Mouse (Mus musculus) intestine, postnatal 0 days (tissue): ENCODE measurements at regions not wholly inside any gene's neighbourhood (a gene's known extent, or its start where the extent isn't known, plus 50 kb on each side); places are given as distances from the start of the nearest gene placed in this dataset.

Experiments used
- ATAC-seq: fragments of 200-750 bp; cut with Nextera tagmentation; 2 replicates; pipeline ENCODE4 v1.8.0; 2017; ENCODE audit warnings: mild to moderate bottlenecking, moderate TSS enrichment, moderate library complexity
- H3K27ac ChIP-seq: fragments of 300-500 bp; sonication (generic); 2 replicates; pipeline ENCODE4 v1.5.1; 2014; ENCODE audit warnings: mild to moderate bottlenecking, low read depth, low read length, moderate library complexity
- H3K27me3 ChIP-seq: fragments of 300-500 bp; sonication (generic); replicated peaks from 2 replicates; pipeline ENCODE4 v1.6.1; 2014; ENCODE audit warnings: low read length, mixed read lengths; ENCODE audit not compliant: control insufficient read depth, insufficient read depth
- H3K36me3 ChIP-seq: fragments of 300-500 bp; sonication (generic); 2 replicates; pipeline ENCODE4 v1.6.1; 2014; ENCODE audit warnings: mild to moderate bottlenecking, moderate library complexity; ENCODE audit not compliant: control insufficient read depth, insufficient read depth
- H3K4me1 ChIP-seq: fragments of 300-500 bp; sonication (generic); replicated peaks from 2 replicates; pipeline ENCODE4 v1.6.1; 2014; ENCODE audit warnings: antibody characterized with exemption, low read length, mixed read lengths; ENCODE audit not compliant: control insufficient read depth, insufficient read depth
- H3K4me2 ChIP-seq: fragments of 300-500 bp; sonication (generic); replicated peaks from 2 replicates; pipeline ENCODE4 v1.6.1; 2014; ENCODE audit warnings: low read depth, mild to moderate bottlenecking, moderate library complexity
- H3K4me3 ChIP-seq: fragments of 300-500 bp; sonication (generic); 2 replicates; pipeline ENCODE4 v1.5.1; 2014; ENCODE audit warnings: low read depth, low read length
- H3K9ac ChIP-seq: fragments of 300-500 bp; sonication (generic); 2 replicates; pipeline ENCODE4 v1.6.1; 2014; ENCODE audit warnings: mild to moderate bottlenecking, low read depth, low read length
- H3K9me3 ChIP-seq: fragments of 300-500 bp; sonication (generic); 2 replicates; pipeline ENCODE4 v1.6.1; 2016; ENCODE audit warnings: mixed run types; ENCODE audit not compliant: control insufficient read depth
- CTCF ChIP-seq: sonication (generic); IDR thresholded peaks from 2 replicates; pipeline ENCODE4 v1.5.1; 2016; ENCODE audit warnings: low read depth, mild to moderate bottlenecking, control low read depth, antibody characterized with exemption, moderate library complexity
- WGBS: fragments of 180-500 bp; shearing (Covaris S2); extraction: QIAGEN DNeasy Blood & Tissue Kit; methylation state at CpG from one replicate; pipeline ENCODE4 v1.1.7; 2014; 5-methylcytosine and 5-hydroxymethylcytosine counted together

- 34% methylated on average over 9 of the region's 9 CpGs for WGBS
- no peaks in the 10 kb centered on the region for H3K27me3 ChIP-seq
- ATAC-seq, result peak; percentile 99
- peak overlapping the region; percentile 15; the same call in 1 of the 2 replicates for H3K4me3 ChIP-seq
- TF ChIP-seq CTCF, result peak; percentile 88
- no peak overlapping the region for H3K27ac ChIP-seq
- peak overlapping the region; percentile 48 for H3K4me2 ChIP-seq
- no peaks in the 10 kb centered on the region for H3K4me1 ChIP-seq
- H3K9ac ChIP-seq, result no peak overlapping the region
- H3K9me3 ChIP-seq, result no peaks in the 10 kb centered on the region
- no peaks in the 10 kb centered on the region for H3K36me3 ChIP-seq
These were observed 118.6 kb upstream of the L3mbtl3 start for GRCm38 (mm10) chr10:26494380-26494781.

- no peak overlapping the region for H3K4me2 ChIP-seq
- H3K27ac ChIP-seq, result no peak overlapping the region
- H3K4me1 ChIP-seq, result no peaks in the 10 kb centered on the region
- H3K9ac ChIP-seq, result no peak overlapping the region
- WGBS, result 84% methylated on average over 12 of the region's 12 CpGs
- H3K4me3 ChIP-seq, result no peak overlapping the region
- H3K36me3 ChIP-seq, result no peaks in the 10 kb centered on the region
- no peaks in the 10 kb centered on the region for H3K27me3 ChIP-seq
- TF ChIP-seq CTCF, result no peak
- H3K9me3 ChIP-seq, result no peaks in the 10 kb centered on the region
- no peak for ATAC-seq
These were observed 124.6 kb upstream of the L3mbtl3 start for GRCm38 (mm10) chr10:26500265-26500935.

- Histone ChIP-seq H3K9ac (no peak overlapping the region), H3K27me3 (no peaks in the 10 kb centered on the region), H3K9me3 (no peaks in the 10 kb centered on the region), H3K36me3 (no peaks in the 10 kb centered on the region), H3K27ac (no peak overlapping the region), H3K4me1 (no peaks in the 10 kb centered on the region), H3K4me3 (no peak overlapping the region), H3K4me2 (no peak overlapping the region)
- TF ChIP-seq CTCF, result no peak
- ATAC-seq, result no peak
- 79% methylated on average over 6 of the region's 6 CpGs for WGBS
These were observed 145.1 kb upstream of the L3mbtl3 start for GRCm38 (mm10) chr10:26520879-26521278.

DNA sequence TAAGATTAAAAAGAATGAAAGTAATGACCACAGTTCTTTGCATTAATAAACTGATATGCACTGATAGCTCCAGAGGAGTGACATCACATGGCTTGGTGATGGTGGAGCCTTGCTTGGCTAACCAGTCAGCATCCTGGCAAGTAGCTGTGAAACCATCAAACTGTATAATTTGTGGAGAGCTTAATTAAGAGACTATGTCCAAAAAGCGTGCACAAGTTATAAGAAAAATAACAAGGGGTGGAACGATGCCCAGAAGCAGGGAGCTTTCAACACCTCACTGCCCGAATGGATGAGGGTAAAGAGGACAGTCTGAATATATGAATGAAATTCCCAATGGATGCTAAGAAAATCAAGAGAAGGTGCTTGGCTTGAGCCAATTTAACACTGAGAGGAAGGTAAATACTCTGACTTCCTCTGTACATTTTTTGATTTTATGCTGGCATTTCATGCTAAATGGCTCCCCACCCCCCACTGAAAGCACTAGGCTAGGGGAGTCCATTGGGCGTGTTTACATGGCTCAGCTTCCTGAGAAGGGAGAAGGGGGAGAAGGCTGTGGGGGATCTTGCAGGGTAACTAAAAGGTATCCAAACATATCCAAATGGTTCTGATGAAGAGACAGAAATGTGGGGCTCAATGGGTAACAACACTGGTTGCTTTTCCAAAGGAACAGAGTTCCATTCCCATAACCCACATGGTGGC, 150.2 kb upstream of the L3mbtl3 start:
- Histone ChIP-seq H3K4me1 (no peaks in the 10 kb centered on the region), H3K9me3 (no peaks in the 10 kb centered on the region), H3K27ac (no peak overlapping the region), H3K4me2 (no peak overlapping the region), H3K4me3 (no peak overlapping the region), H3K36me3 (no peaks in the 10 kb centered on the region), H3K9ac (no peak overlapping the region), H3K27me3 (no peaks in the 10 kb centered on the region)
- TF ChIP-seq CTCF, result no peak
- no peak for ATAC-seq
- 81% methylated on average over 4 of the region's 4 CpGs for WGBS

DNA sequence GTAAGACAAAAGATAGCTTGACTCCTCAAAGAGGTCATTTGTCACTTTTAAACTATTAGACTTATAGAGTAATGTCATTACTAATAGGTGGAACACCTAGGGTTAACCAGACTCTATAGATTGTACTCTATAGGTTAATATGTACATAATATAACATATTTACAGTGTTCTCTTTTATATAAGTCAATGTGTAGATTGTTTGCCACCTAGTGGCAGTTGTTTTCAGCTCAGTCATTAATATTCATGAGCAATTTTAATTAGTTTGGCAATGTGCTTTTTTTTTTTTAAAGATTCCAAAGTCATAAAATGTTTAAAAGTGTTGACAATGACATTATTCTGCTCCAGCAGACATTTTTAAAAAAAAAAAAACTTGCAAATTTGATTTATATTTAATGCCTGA, 164.4 kb upstream of the L3mbtl3 start:
- no peak overlapping the region for H3K4me3 ChIP-seq
- H3K27me3 ChIP-seq, result no peaks in the 10 kb centered on the region
- ATAC-seq, result no peak
- no peaks in the 10 kb centered on the region for H3K9me3 ChIP-seq
- peak; percentile 50 for TF ChIP-seq CTCF
- no peaks in the 10 kb centered on the region for H3K36me3 ChIP-seq
- H3K4me1 ChIP-seq, result no peaks in the 10 kb centered on the region
- no peak overlapping the region for H3K27ac ChIP-seq
- H3K9ac ChIP-seq, result no peak overlapping the region
- H3K4me2 ChIP-seq, result no peak overlapping the region

GRCm38 (mm10) chr10:26544061-26544460, 168.3 kb upstream of the L3mbtl3 start:
- Histone ChIP-seq H3K9me3 (no peaks in the 10 kb centered on the region), H3K9ac (no peak overlapping the region), H3K4me1 (no peaks in the 10 kb centered on the region), H3K27ac (no peak overlapping the region), H3K27me3 (no peaks in the 10 kb centered on the region), H3K36me3 (no peaks in the 10 kb centered on the region), H3K4me2 (no peak overlapping the region), H3K4me3 (no peak overlapping the region)
- no peak for TF ChIP-seq CTCF
- ATAC-seq, result no peak
- 73% methylated on average over 1 of the region's 1 CpGs for WGBS
